Mouse (Mus musculus): Measurements from ENCODE around the gene Trp73. TPM values are rescaled to one million over a fixed set of nuclear protein-coding genes. Genes with fewer than 3 reads are reported as not detected.

Trp73 gene
- polyA plus RNA-seq, 1 experiment from 2014 or later, result not detected

DNA sequence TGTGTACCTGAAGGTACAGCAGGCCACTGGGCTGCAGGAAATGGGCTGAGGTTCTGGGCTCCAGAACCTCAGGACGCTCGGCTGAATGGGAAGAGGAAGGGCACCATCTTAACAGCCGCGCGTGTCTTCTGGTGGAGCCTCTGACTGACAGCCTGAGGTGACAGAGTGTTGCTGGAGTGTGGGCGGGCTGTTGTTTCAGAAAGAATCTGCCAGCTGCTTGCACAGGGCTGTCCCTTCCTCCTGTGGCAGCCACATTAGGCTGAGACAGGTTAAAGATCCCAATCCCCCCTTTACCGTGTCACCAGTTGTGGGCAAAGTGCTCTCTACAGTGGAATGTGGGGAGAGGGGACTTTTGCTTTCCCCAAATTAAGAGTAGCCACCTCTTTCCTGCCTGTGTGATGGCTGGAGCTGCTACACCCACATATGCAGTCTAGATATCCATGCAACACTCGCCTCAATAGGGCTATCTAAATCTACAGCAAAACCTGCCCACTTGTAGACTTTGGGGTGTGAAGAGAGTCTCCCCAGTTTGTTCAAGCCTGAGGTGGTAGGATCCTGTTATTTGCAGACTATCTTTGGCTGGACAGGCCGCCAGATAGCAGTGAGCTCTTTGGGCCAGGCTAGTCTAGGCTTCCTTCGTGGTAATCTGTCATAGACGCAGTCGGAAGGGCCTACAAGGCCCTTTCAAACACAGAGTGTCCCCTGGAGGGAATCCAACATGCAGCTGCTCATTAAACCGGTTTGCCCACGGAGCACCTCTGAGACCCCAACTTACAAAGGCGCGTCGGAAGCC, 115.1 kb downstream of the Trp73 start:
- Histone ChIP-seq H3K9me3 (no peaks in the 10 kb centered on the region), H3K36me3 (peaks cover 24% of the 10 kb centered on the region), H3K4me2 (peak overlapping the region; percentile 59), H3K9ac (0 out of 2 replicates have a peak overlapping the region, but pooled peaks have one; percentile 31), H3K4me1 (replicated peaks) (peaks cover 28% of the 10 kb centered on the region), H3K27ac (replicated peaks) (no peak overlapping the region), H3K27me3 (peaks cover 41% of the 10 kb centered on the region), H3K4me3 (peak overlapping the region; percentile 33; the same call in 1 of the 2 replicates)
- no peak for ATAC-seq (ENCODE audit: low read depth)
- WGBS, result 43% methylated on average over 17 of the region's 17 CpGs

DNA sequence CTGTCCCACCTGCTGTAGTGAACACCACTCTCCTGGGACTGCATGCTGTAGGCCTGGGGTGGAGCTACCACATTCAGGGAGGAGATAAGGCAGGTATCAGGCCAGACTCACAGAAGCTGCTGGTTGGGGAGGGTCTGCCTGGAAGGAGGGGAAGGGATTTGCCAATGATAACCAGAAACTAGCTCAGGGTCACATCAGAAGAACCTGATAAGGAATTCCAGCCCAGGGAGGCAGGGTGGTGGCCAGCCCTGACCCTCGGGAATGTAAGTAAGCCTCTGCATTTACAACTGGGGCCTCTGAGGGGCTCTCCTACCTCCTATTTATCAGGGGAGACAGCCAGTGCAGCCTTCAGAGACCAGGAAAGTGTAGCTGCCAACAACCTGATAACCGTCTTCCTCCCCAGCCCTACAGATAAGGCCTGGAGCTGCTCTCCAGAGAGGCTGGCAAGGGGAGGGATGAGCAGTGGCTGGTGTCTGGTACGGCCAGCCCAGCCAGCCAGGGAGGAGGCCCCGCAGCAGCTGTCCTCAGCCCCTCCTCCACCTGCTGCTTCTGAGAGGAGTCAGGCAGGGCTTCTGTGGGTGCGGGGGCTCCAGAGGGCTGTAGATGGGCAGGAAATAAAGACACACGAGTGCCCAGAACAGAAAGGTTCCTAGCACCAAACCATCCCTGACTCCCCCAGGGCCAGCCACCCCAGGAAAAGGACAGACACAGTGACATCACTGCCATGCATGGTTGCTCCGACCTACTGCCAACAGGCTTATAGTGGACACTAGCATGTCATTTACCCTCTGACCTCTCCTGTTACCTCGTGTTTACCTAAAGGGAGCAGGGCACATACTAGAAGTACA, 116.0 kb downstream of the Trp73 start:
- WGBS, result 28% methylated on average over 8 of the region's 8 CpGs

DNA sequence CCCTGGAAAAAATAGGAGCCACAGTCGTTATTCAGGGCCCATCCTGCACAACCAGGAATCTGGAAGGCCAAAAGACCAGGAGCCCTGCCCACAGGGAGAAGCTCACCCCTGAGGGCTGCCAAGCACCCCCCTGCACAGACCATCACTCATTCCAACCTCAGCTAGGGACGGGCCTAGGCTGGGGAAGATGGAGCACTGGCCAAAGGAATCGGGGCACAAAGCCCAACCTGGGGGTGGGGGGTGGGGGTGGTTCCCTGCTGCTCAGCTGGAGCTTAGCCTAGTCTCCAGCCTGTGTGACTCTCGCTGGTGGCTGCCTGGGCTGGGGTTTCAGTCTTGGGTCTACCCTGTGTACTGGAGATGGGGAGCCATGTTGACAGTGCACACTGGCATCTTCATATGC, 117.2 kb downstream of the Trp73 start:
- ATAC-seq (ENCODE audit: low read depth), result no peak
- 35% methylated on average over 4 of the region's 4 CpGs for WGBS
- Histone ChIP-seq H3K4me2 (no peak overlapping the region), H3K9me3 (no peaks in the 10 kb centered on the region), H3K4me3 (no peak overlapping the region), H3K4me1 (replicated peaks) (peaks cover 28% of the 10 kb centered on the region), H3K27ac (replicated peaks) (no peak overlapping the region), H3K36me3 (peaks cover 45% of the 10 kb centered on the region), H3K27me3 (peaks cover 38% of the 10 kb centered on the region), H3K9ac (no peak overlapping the region)

More for the DNA sequence above, 116.0 kb downstream of the Trp73 start:
- ATAC-seq (ENCODE audit: low read depth), result no peak
- 0 out of 2 replicates have a peak overlapping the region, but pooled peaks have one; percentile 12 for H3K9ac ChIP-seq
- no peaks in the 10 kb centered on the region for H3K9me3 ChIP-seq
- peaks cover 34% of the 10 kb centered on the region for H3K36me3 ChIP-seq
- H3K4me1 ChIP-seq (replicated peaks), result peaks cover 28% of the 10 kb centered on the region
- no peak overlapping the region for H3K27ac ChIP-seq (replicated peaks)
- peaks cover 41% of the 10 kb centered on the region for H3K27me3 ChIP-seq
- no peak overlapping the region for H3K4me3 ChIP-seq
- no peak overlapping the region for H3K4me2 ChIP-seq

DNA sequence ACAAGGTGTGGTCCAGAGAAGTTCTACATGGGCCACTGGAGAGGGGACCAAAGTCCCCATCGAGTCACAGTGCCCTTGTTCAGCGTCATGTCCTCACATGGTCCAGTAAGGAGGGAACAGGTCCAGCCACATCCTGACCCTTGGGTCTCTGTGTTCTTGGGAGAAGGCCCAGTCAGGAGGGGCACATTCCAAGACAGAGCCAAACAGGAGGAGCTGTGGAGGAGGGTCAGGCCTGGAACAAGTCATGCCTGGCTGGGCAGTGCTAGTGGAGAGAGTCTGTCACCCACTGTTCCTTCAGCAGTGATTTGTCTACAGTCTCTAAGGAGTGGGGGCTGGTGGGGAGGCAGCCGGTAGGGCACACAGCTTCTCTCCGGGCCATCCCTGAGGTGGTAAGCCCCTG, 117.6 kb downstream of the Trp73 start:
- H3K36me3 ChIP-seq, result peaks cover 49% of the 10 kb centered on the region
- ATAC-seq (ENCODE audit: low read depth), result no peak
- whole genome bisulfite sequencing, result 75% methylated on average over 4 of the region's 4 CpGs

DNA sequence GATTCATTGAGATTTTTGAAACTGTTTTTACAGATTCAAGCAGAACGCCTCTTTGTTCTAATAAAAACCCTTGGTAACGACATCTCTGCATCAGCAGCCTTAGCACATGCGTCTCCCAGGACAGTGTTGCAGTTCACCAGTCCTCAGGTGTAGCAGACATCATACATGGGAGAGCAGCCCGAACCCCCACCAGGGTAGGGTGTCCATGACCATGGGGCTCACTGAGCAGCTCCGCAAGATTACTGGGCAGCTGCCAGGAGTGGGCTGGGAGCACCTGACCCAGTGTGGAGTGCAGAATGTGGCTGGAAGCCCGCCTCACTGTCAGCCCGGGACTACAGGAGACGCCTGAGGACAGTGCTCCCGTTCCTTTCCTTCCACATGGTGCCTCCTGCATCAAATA, 118.6 kb downstream of the Trp73 start:
- Histone ChIP-seq H3K9ac (no peak overlapping the region), H3K27ac (replicated peaks) (no peak overlapping the region), H3K27me3 (peaks cover 24% of the 10 kb centered on the region), H3K9me3 (no peaks in the 10 kb centered on the region), H3K4me2 (no peak overlapping the region), H3K4me1 (replicated peaks) (peaks cover 25% of the 10 kb centered on the region), H3K36me3 (peaks cover 58% of the 10 kb centered on the region), H3K4me3 (no peak overlapping the region)
- no peak for ATAC-seq (ENCODE audit: low read depth)
- 94% methylated on average over 9 of the region's 9 CpGs for WGBS

More for the DNA sequence above, 117.6 kb downstream of the Trp73 start:
- Histone ChIP-seq H3K27ac (replicated peaks) (no peak overlapping the region), H3K9me3 (no peaks in the 10 kb centered on the region), H3K4me1 (replicated peaks) (peaks cover 28% of the 10 kb centered on the region), H3K9ac (no peak overlapping the region), H3K27me3 (peaks cover 34% of the 10 kb centered on the region), H3K4me2 (no peak overlapping the region), H3K4me3 (no peak overlapping the region)

DNA sequence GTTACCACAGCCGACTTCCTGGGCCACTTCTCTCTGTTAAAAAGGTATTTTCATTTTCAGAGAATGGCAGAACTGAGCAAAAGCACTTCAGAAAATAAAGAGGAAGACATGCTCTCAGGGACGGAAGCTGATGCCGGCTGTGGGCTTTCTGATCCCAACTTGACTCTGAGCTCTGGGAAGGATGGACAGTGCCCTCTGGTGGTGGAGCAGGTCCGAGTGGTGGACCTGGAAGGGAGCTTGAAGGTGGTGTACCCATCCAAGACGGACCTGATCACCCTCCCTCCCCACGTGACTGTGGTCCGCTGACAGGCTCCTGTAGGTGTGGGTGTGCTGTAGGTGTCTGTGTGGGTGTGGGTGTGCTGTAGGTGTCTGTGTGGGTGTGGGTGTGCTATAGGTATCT, 120.4 kb downstream of the Trp73 start:
- WGBS, result 80% methylated on average over 7 of the region's 7 CpGs
- Histone ChIP-seq H3K27ac (replicated peaks) (no peak overlapping the region), H3K27me3 (peaks cover 6% of the 10 kb centered on the region), H3K9ac (no peak overlapping the region), H3K4me3 (no peak overlapping the region), H3K4me1 (replicated peaks) (peaks cover 14% of the 10 kb centered on the region; the same call in 1 of the 2 replicates), H3K4me2 (no peak overlapping the region), H3K9me3 (no peaks in the 10 kb centered on the region), H3K36me3 (peaks cover 77% of the 10 kb centered on the region)
- no peak for ATAC-seq (ENCODE audit: low read depth)

DNA sequence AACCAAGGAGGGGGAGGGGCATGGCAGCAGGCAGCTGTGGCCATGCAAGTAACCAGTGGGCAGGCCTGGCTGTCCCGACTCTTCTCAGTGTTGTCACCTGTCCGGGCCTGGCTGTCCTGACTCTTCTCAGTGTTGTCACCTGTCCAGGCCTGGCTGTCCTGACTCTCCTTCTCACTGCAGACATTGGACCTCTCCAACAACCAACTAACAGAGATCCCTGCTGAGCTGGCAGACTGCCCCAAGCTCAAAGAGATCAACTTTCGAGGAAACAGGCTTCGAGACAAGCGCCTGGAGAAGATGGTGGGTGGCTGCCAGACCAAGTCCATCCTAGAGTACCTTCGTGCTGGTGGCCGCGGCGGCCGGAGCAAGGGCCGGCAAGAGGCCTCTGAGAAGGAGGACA, 124.5 kb downstream of the Trp73 start:
- peaks cover 63% of the 10 kb centered on the region for H3K36me3 ChIP-seq
- no peak overlapping the region for H3K27ac ChIP-seq (replicated peaks)
- H3K4me3 ChIP-seq, result no peak overlapping the region
- no peaks in the 10 kb centered on the region for H3K9me3 ChIP-seq
- ATAC-seq (ENCODE audit: low read depth), result no peak
- H3K27me3 ChIP-seq, result no peaks in the 10 kb centered on the region
- no peak overlapping the region for H3K9ac ChIP-seq
- peaks cover 35% of the 10 kb centered on the region for H3K4me1 ChIP-seq (replicated peaks)
- no peak overlapping the region for H3K4me2 ChIP-seq
- 86% methylated on average over 11 of the region's 11 CpGs for WGBS

DNA sequence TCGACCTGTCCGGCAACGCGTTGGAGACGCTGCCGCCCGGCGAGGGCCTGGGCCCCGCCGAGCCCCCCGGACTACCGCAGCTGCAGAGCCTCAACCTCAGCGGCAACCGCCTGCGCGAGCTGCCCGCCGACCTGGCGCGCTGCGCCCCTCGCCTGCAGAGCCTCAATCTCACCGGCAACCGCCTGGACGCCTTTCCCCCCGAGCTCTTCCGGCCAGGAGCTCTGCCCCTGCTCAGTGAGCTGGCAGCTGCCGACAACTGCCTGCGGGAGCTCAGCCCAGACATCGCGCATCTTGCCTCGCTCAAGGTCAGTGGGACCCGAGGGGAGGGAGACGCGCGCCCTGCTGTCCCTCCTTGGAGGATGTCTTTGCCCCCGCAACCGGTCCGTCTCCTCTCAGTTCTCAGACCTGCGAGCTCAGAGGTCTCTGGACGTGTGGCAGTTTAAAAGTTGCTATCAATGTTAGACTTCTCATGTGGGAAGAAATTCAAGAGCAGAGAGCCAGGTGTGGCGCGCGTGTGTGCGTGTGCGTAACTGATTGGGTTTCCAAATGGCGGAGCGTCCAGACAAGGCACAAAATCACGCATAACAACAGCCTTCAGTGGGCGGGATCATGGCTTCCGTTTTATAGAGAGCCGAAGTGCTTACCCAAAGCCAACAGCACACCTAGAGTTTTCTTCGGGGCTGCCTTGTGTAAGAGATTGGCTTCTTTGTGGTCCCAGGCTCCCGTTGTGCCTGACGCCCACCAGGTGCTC, 127.7 kb downstream of the Trp73 start:
- ATAC-seq (ENCODE audit: low read depth), result peak; percentile 3
- no peaks in the 10 kb centered on the region for H3K27me3 ChIP-seq
- H3K4me3 ChIP-seq, result peak overlapping the region; percentile 100
- H3K36me3 ChIP-seq, result peaks cover 36% of the 10 kb centered on the region
- H3K9me3 ChIP-seq, result no peaks in the 10 kb centered on the region
- H3K4me1 ChIP-seq (replicated peaks), result peaks cover 35% of the 10 kb centered on the region
- WGBS, result 3% methylated on average over 55 of the region's 55 CpGs
- H3K9ac ChIP-seq, result peak overlapping the region; percentile 97
- peak overlapping the region; percentile 77 for H3K27ac ChIP-seq (replicated peaks)
- H3K4me2 ChIP-seq, result peak overlapping the region; percentile 100

DNA sequence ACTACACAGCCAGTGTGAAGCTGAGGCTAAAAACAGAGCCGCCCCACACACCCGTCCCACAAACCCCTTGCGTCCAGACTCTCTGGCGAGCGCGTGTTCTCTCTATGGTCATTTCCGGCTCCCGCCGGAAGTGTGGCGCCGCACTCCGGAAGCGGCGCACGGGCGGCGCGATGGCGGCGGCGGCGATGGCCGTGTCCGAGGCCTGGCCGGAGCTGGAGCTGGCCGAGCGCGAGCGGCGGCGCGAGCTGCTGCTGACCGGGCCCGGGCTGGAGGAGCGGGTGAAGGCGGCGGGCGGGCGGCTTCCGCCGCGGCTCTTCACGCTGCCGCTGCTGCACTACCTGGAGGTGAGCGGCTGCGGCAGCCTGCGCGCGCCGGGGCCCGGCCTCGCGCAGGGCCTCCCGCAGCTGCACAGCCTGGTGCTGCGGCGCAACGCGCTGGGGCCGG, 128.3 kb downstream of the Trp73 start, which contains the start of gene Lrrc47:
TSS of gene Lrrc47 (plus strand) at position 86 of the 444 bp plus-strand sequence.
- WGBS, result 0% methylated on average over 30 of the region's 59 CpGs
- Histone ChIP-seq H3K4me1 (replicated peaks) (peaks cover 35% of the 10 kb centered on the region), H3K4me3 (peak within 1 kb of the TSS; percentile 100), H3K27ac (replicated peaks) (peak within 1 kb of the TSS; percentile 77), H3K27me3 (no peaks in the 10 kb centered on the region), H3K4me2 (peak within 1 kb of the TSS; percentile 100), H3K9ac (peak within 1 kb of the TSS; percentile 97), H3K9me3 (no peaks in the 10 kb centered on the region), H3K36me3 (peaks cover 36% of the 10 kb centered on the region)
- peak; percentile 95 for ATAC-seq (ENCODE audit: low read depth)

DNA sequence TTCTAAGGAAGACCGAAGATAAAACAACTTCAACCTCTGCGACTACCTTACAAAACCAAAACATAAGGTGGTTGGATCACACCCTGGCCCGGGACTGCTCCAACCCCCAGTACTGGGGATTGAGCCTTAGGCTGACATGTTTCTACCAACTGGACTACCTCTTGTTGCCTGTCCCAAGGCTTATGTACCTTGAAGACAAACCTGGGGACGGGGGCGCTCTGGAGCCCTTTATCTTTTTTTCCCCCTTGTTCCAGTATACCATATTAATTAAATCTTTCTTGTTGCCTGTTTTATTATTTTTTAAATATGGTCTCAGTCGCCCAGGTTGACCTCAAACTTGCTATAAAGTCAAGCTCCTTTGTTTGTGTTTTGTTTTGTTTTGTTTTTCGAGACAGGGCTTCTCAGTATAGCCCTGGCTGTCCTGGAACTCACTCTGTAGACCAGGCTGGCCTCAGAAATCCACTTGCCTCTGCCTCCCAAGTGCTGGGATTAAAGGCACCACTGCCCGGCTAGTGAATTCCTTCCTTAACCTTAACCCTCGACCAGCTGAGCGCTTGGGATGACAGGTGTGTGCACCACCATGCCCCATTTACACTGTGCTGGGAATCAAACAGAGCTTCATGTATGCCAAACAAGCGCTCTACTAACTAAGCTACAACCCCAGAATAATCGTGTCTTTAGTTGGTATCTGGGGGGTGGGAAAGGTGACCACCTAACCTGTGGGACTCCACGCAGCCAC, 128.9 kb downstream of the Trp73 start:
- H3K27ac ChIP-seq (replicated peaks), result peak overlapping the region; percentile 65; the same call in 1 of the 2 replicates
- WGBS, result 29% methylated on average over 13 of the region's 13 CpGs
- H3K4me1 ChIP-seq (replicated peaks), result peaks cover 35% of the 10 kb centered on the region
- H3K36me3 ChIP-seq, result peaks cover 36% of the 10 kb centered on the region
- H3K9ac ChIP-seq, result peak overlapping the region; percentile 97
- H3K4me2 ChIP-seq, result peak overlapping the region; percentile 100
- H3K9me3 ChIP-seq, result no peaks in the 10 kb centered on the region
- H3K4me3 ChIP-seq, result peak overlapping the region; percentile 100
- no peaks in the 10 kb centered on the region for H3K27me3 ChIP-seq
- ATAC-seq (ENCODE audit: low read depth), result peak; percentile 48; the same call in 1 of the 2 replicates

DNA sequence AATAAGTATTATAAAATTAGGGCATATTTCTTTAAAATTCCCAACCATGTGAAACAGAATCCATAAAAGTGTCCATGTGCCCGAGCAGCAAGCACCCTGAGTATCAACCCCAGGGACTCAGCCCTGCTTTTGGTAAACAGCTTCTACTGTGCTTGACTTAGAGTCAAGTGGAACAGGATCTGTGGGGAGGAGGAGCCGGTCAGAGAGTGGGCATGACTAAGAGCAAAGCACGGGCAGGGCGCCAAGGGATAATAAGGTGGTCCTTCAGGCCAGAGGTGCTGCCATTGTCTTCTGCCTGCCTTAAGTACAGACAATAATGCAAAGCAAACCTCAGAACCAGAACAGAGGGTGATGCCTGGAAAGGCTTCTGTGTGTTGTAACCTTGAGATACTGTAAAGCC, 132.2 kb downstream of the Trp73 start:
- no peak for ATAC-seq (ENCODE audit: low read depth)
- Histone ChIP-seq H3K27ac (replicated peaks) (no peak overlapping the region), H3K9ac (no peak overlapping the region), H3K4me2 (no peak overlapping the region), H3K27me3 (no peaks in the 10 kb centered on the region), H3K4me3 (no peak overlapping the region), H3K9me3 (no peaks in the 10 kb centered on the region), H3K36me3 (peaks cover 49% of the 10 kb centered on the region), H3K4me1 (replicated peaks) (peaks cover 12% of the 10 kb centered on the region)
- 85% methylated on average over 4 of the region's 4 CpGs for WGBS

All from neural tube, embryonic 13.5 days (tissue).